Mouse (Mus musculus) CD4-positive, CD25-positive, alpha-beta regulatory T cell, adult 4 months (primary cell): ENCODE results near the gene Apoc1. TPM values are rescaled to one million over a fixed set of nuclear protein-coding genes. Genes with fewer than 3 reads are reported as not detected.

Source experiments
- ATAC-seq: one replicate; pipeline ENCODE4 v1.8.0; 2017
- polyA plus RNA-seq, 2 experiments: library from polyadenylated mRNA; unstranded; fragments of 100-300 nt; shearing (Covaris generic); gene quantifications; one replicate each; pipeline ENCODE4 v1.2.1; 2017

Gene Apoc1
- polyA plus RNA-seq, 2 experiments from 2014 or later, result not detected

DNA sequence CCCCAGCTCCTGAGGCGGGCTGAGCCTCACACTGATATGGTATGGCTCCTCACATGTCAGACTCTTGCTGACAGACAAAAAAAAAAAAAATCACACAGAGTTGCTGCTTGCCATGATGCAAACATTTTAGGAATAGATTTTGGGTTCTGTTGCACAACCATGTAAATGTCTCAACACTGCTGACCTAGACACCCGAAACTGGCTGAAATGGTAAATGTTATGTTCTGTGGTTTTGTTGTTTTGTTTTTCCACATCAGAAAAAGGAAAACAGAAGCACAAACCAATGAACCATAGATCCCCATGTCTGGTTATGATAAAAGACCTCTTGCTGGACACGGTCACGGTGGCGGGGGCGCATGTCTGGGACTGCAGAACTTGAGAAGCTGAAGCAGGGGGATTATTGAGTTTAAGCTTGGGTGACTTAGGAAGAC lies 8.7 kb downstream of the Apoc1 start:
- ATAC-seq, result no peak

DNA sequence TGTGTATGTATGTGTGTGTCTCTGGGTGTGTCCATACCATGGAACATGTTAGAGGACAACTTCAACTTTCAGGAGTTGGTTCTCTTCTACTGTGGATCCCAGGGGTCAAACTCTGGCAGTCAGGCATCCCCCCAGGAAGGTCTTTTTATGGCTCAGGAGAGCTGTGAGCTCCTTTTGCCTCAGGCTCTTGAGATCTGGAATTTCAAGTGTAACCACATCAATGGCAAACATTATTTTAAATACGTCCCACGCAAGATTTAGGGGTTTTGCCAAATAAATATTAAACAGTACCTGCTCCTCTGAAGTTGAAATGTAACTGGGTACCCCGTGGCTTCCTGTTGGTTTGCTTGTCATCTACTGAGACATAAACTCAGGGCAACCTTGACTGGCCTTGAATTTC lies 9.5 kb downstream of the Apoc1 start:
- no peak for ATAC-seq

GRCm38 (mm10) chr7:19681202-19681694 lies 11.2 kb downstream of the Apoc1 start, which contains the start of the genes Gm44805 and Apoc4:
Gene Gm44805, minus strand, starts transcription at chr7:19681423.
Gene Apoc4, minus strand, starts transcription at chr7:19681479.
- ATAC-seq, result no peak

GRCm38 (mm10) chr7:19680702-19681101 lies 11.8 kb downstream of the Apoc1 start:
- no peak for ATAC-seq

DNA sequence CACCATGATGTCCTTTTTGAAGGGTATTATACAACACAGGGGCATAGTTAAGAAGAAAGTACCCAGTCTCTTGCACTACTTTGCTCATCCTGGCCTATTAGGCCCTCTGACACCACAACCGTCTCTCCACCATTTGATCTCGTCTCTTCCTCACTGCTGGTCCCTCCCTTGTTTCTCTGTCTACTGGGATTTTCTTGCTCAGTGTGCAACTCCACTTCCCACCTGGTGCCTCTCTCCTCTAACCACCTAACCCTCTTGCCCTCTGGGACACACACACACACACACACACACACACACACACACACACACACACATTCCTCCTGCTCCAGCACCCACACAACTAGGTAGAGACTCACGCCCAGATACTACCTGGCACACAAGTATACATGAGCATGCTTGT lies 13.6 kb downstream of the Apoc1 start:
- ATAC-seq, result no peak

DNA sequence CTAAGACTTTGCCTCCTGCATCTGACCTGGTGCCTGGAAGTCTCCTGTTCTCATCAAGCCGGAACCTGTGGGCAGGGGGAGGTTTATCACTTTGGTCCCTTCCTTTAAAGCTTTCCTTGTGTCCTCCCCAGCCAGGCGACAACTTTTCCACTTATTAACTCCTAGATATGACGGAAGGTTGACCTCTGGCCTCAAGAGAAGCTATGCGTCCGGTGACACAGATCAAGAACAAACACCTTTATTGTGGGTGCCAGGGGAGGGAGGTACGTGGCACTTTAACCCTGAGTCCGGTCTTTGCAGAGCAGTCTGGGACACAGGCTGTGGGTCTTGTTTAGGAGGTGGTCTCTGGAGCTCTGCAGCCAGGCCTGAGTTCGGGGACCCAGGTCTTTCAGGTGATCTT lies 14.6 kb downstream of the Apoc1 start, which contains the start of gene Apoc2:
Gene Apoc2 (minus strand): TSS at position 70 of the 400 bp plus-strand sequence.
- no peak for ATAC-seq

DNA sequence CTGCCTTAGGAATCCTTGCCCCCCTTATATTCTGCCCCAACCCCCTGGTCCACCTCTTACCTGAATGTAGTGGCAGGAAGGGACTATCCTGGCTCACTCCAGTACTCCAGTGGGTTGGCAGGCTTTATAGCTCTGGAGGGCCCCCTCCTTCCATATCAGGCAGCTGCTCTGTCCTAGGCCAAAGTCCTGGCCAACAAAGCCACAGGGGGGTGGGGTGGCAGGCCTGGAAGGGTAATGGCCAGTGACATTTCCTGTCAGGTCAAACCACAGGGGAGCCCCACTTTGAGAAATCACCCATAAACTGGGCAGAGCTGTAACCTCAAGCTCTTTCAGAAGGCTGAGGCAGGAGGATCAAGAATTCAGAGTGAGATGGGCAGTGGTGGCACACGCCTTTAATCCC lies 15.8 kb downstream of the Apoc1 start:
- ATAC-seq, result no peak

DNA sequence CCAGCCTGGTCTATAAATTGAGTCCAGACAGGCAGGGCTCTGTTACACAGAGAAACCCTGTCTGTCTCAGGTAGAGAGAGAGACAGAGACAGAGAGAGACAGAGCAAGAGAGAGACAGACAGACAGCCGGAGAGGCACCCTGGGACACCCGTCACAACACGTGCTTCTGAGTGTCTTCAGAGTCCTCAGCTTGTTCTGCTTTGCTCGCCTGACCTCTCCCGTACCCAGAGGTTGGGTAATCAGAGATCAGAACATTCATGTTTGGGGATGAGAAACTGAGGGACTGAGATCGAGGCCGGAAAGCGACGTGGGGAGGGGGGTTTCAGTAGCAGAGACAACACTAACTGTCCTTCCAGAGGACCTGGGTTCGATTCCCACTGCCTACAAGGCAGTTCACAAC lies 16.6 kb downstream of the Apoc1 start:
- ATAC-seq, result no peak

DNA sequence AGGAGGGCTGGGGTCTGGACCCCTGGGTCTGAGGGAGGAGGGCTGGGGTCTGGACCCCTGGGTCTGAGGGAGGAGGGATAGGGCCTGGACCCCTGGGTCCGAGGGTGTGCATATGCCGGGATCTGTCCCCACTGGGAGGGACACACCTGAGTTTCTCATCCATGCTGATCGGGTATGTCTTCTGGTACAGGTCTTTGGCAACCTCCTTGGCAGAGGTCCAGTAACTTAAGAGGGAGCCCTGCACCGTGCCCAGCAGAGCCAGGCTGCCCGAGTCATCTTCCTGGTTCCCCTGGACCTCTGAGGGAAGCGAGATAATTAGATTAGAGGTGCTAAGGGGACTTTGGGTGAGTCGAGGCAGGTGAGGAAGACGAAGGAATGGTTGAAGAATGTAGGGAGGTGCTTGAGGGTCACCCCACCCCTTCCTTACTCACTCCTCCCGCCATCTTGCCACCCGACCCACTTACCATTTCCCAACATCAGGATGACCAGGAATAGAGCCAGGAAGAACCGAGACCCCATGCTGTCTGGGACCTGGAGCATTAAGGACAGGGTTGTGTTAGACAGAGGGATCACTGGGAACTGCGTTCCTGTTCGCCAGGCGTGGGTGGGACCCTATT lies 19.3 kb downstream of the Apoc1 start:
- ATAC-seq, result no peak

GRCm38 (mm10) chr7:19671511-19671910 lies 20.9 kb downstream of the Apoc1 start:
- ATAC-seq, result no peak

DNA sequence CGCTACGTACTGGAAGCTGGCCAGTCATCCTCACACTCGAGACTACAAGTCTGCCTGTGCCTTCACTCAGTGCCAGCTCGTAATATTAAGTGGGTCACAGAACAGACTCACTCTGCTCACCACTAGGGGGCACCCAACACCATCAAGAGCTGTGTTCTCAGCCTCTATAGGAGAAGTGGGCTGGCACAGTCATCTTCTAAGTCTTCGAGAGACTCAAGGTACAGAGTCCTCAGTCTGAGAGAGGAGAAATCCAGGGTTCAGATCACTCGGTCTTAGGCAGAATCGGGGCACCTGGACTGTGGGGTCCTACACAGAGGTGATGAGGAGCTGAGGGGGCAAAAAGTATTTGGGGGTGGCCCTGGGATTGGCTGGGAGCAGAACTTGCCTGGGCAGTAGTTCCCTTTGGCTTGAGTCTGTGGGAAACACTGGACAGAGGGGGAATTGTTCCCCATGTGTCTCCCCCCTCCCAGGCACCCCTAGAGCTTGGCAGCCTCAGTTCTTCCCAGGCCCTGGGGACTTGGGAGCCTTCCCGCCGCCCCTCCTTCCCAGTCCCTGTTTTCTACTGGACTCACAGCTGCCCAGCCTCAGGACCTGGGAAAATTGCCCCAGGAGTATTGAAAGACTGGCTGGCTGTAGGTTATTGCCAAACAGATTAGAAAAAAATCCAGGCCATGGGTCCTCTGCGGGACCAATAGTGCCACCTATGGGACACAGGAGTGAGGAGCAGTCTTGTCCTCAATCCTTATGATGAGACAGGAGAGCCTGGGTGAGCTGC lies 23.3 kb downstream of the Apoc1 start:
- peak; percentile 66 for ATAC-seq

- ATAC-seq, result no peak
Measured at GRCm38 (mm10) chr7:19667434-19667833, 25.0 kb downstream of the Apoc1 start.

- ATAC-seq, result no peak
Measured at GRCm38 (mm10) chr7:19666750-19667149, 25.7 kb downstream of the Apoc1 start.

GRCm38 (mm10) chr7:19664955-19665841 lies 27.3 kb downstream of the Apoc1 start, which contains the start of gene Clptm1:
Gene Clptm1, minus strand, starts transcription at chr7:19665033.
- ATAC-seq, result peak; percentile 76

- ATAC-seq, result peak; percentile 3
Measured at GRCm38 (mm10) chr7:19664455-19664954, 28.0 kb downstream of the Apoc1 start.

DNA sequence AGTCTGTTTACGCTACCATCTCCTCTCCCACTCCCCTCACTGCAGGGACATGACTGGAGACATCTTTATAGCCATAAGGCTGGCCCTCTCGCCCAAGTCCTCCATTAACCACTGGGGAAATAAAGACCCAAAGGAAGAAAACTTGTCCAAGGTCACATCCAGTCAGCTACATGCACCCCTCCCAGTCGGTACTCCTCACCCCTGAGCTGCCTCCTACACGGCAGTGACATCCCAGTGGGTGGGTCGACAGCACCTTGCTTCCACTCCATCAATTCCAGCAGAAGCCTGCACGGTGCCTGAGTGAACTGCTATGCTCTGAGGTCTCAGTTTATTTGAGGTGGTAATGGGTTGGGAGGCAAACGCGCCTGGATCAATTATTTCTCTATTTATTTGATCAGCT lies 28.5 kb downstream of the Apoc1 start:
- no peak for ATAC-seq

DNA sequence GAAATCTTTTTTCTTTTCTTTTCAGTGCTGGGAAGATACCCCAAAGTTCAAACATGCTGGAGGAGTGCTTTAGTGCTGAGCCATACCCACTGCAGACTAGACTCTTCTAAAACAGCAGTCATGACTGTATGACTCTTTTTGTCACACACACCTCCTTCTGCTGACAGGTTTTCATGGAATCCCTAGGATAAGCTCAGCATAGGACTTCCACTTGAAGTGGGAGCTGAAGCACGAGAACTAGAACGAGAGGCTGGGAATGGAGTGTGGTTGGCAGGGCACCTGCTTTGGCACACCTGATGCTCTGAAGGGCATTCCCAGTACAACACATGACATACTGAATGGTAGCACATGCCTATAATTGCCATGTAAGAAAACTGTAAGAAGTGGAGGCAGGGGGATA lies 39.8 kb downstream of the Apoc1 start:
- ATAC-seq, result no peak

- no peak for ATAC-seq
Measured at GRCm38 (mm10) chr7:19651063-19651786, 41.2 kb downstream of the Apoc1 start.

GRCm38 (mm10) chr7:19641223-19641622 lies 51.2 kb downstream of the Apoc1 start:
- no peak for ATAC-seq
